Mouse (Mus musculus): ENCODE measurements around the gene Tshz2. TPM values are rescaled to one million over a fixed set of nuclear protein-coding genes. Genes with fewer than 3 reads are reported as not detected.

Tshz2 gene
- polyA plus RNA-seq, 1 experiment: 16.1 TPM

- TF ChIP-seq POLR2A (IDR thresholded peaks at IDR 0.05; ENCODE audit: borderline replicate concordance, insufficient read depth, low read length): no peak
- no peak for TF ChIP-seq CTCF (IDR thresholded peaks at IDR 0.05; ENCODE audit: borderline replicate concordance, insufficient read depth, low read depth, low read length)
- Histone ChIP-seq H3K27ac (ENCODE audit: insufficient read depth, low read length) (no peak overlapping the region), H3K4me3 (replicated peaks; ENCODE audit: insufficient read depth, low read depth, low read length) (no peak overlapping the region), H3K4me1 (ENCODE audit: control insufficient read depth, insufficient read depth, low read length) (no peaks in the 10 kb centered on the region), H3K27me3 (ENCODE audit: control insufficient read depth, insufficient read depth, low read length) (no peaks in the 10 kb centered on the region)
- WGBS: 56% methylated on average over 6 of the region's 6 CpGs
- DNase-seq: no peak
Observed at GRCm38 (mm10) chr2:169862701-169863100, 229.9 kb downstream of the Tshz2 start.

- Histone ChIP-seq H3K27me3 (ENCODE audit: control insufficient read depth, insufficient read depth, low read length) (no peaks in the 10 kb centered on the region), H3K4me1 (ENCODE audit: control insufficient read depth, insufficient read depth, low read length) (no peaks in the 10 kb centered on the region), H3K27ac (ENCODE audit: insufficient read depth, low read length) (no peak overlapping the region), H3K4me3 (replicated peaks; ENCODE audit: insufficient read depth, low read depth, low read length) (no peak overlapping the region)
- 94% methylated on average over 7 of the region's 7 CpGs for WGBS
- TF ChIP-seq POLR2A (IDR thresholded peaks at IDR 0.05; ENCODE audit: borderline replicate concordance, insufficient read depth, low read length) (no peak), CTCF (IDR thresholded peaks at IDR 0.05; ENCODE audit: borderline replicate concordance, insufficient read depth, low read depth, low read length) (no peak)
- no peak for DNase-seq
Observed at GRCm38 (mm10) chr2:169869468-169869867, 236.7 kb downstream of the Tshz2 start.

GRCm38 (mm10) chr2:169870503-169870902 is 237.7 kb downstream of the Tshz2 start:
- TF ChIP-seq CTCF (IDR thresholded peaks at IDR 0.05; ENCODE audit: borderline replicate concordance, insufficient read depth, low read depth, low read length) (no peak), POLR2A (IDR thresholded peaks at IDR 0.05; ENCODE audit: borderline replicate concordance, insufficient read depth, low read length) (no peak)
- Histone ChIP-seq H3K4me3 (replicated peaks; ENCODE audit: insufficient read depth, low read depth, low read length) (no peak overlapping the region), H3K27ac (ENCODE audit: insufficient read depth, low read length) (no peak overlapping the region), H3K4me1 (ENCODE audit: control insufficient read depth, insufficient read depth, low read length) (no peaks in the 10 kb centered on the region), H3K27me3 (ENCODE audit: control insufficient read depth, insufficient read depth, low read length) (no peaks in the 10 kb centered on the region)
- 53% methylated on average over 5 of the region's 5 CpGs for WGBS
- DNase-seq: no peak

GRCm38 (mm10) chr2:169871436-169872060 is 238.7 kb downstream of the Tshz2 start:
- Histone ChIP-seq H3K27me3 (ENCODE audit: control insufficient read depth, insufficient read depth, low read length) (no peaks in the 10 kb centered on the region), H3K27ac (ENCODE audit: insufficient read depth, low read length) (no peak overlapping the region), H3K4me3 (replicated peaks; ENCODE audit: insufficient read depth, low read depth, low read length) (no peak overlapping the region), H3K4me1 (ENCODE audit: control insufficient read depth, insufficient read depth, low read length) (no peaks in the 10 kb centered on the region)
- WGBS: 90% methylated on average over 8 of the region's 8 CpGs
- DNase-seq: no peak
- TF ChIP-seq CTCF (IDR thresholded peaks at IDR 0.05; ENCODE audit: borderline replicate concordance, insufficient read depth, low read depth, low read length) (no peak), POLR2A (IDR thresholded peaks at IDR 0.05; ENCODE audit: borderline replicate concordance, insufficient read depth, low read length) (no peak)

- Histone ChIP-seq H3K4me3 (replicated peaks; ENCODE audit: insufficient read depth, low read depth, low read length) (no peak overlapping the region), H3K27me3 (ENCODE audit: control insufficient read depth, insufficient read depth, low read length) (no peaks in the 10 kb centered on the region), H3K4me1 (ENCODE audit: control insufficient read depth, insufficient read depth, low read length) (no peaks in the 10 kb centered on the region), H3K27ac (ENCODE audit: insufficient read depth, low read length) (no peak overlapping the region)
- 23% methylated on average over 16 of the region's 16 CpGs for WGBS
- DNase-seq: no peak
- TF ChIP-seq CTCF (IDR thresholded peaks at IDR 0.05; ENCODE audit: borderline replicate concordance, insufficient read depth, low read depth, low read length) (no peak), POLR2A (IDR thresholded peaks at IDR 0.05; ENCODE audit: borderline replicate concordance, insufficient read depth, low read length) (no peak)
Observed at GRCm38 (mm10) chr2:169873442-169873841, 240.6 kb downstream of the Tshz2 start.

- H3K4me3 ChIP-seq (replicated peaks; ENCODE audit: insufficient read depth, low read depth, low read length): no peak overlapping the region
- no peak overlapping the region for H3K27ac ChIP-seq (ENCODE audit: insufficient read depth, low read length)
- H3K27me3 ChIP-seq (ENCODE audit: control insufficient read depth, insufficient read depth, low read length): no peaks in the 10 kb centered on the region
- no peak for DNase-seq
- H3K4me1 ChIP-seq (ENCODE audit: control insufficient read depth, insufficient read depth, low read length): no peaks in the 10 kb centered on the region
- 79% methylated on average over 9 of the region's 9 CpGs for WGBS
- TF ChIP-seq CTCF (IDR thresholded peaks at IDR 0.05; ENCODE audit: borderline replicate concordance, insufficient read depth, low read depth, low read length) (no peak), POLR2A (IDR thresholded peaks at IDR 0.05; ENCODE audit: borderline replicate concordance, insufficient read depth, low read length) (no peak)
Observed at GRCm38 (mm10) chr2:169887921-169888320, 255.1 kb downstream of the Tshz2 start.

- TF ChIP-seq CTCF (IDR thresholded peaks at IDR 0.05; ENCODE audit: borderline replicate concordance, insufficient read depth, low read depth, low read length) (no peak), POLR2A (IDR thresholded peaks at IDR 0.05; ENCODE audit: borderline replicate concordance, insufficient read depth, low read length) (no peak)
- Histone ChIP-seq H3K27me3 (ENCODE audit: control insufficient read depth, insufficient read depth, low read length) (no peaks in the 10 kb centered on the region), H3K4me1 (ENCODE audit: control insufficient read depth, insufficient read depth, low read length) (no peaks in the 10 kb centered on the region), H3K27ac (ENCODE audit: insufficient read depth, low read length) (no peak overlapping the region), H3K4me3 (replicated peaks; ENCODE audit: insufficient read depth, low read depth, low read length) (no peak overlapping the region)
- no peak for DNase-seq
- 30% methylated on average over 14 of the region's 14 CpGs for WGBS
Observed at GRCm38 (mm10) chr2:169892441-169893038, 259.7 kb downstream of the Tshz2 start.

- H3K4me3 ChIP-seq (replicated peaks; ENCODE audit: insufficient read depth, low read depth, low read length): no peak overlapping the region
- WGBS: 36% methylated on average over 7 of the region's 7 CpGs
- TF ChIP-seq POLR2A (IDR thresholded peaks at IDR 0.05; ENCODE audit: borderline replicate concordance, insufficient read depth, low read length) (no peak), CTCF (IDR thresholded peaks at IDR 0.05; ENCODE audit: borderline replicate concordance, insufficient read depth, low read depth, low read length) (no peak)
- H3K27ac ChIP-seq (ENCODE audit: insufficient read depth, low read length): no peak overlapping the region
- H3K27me3 ChIP-seq (ENCODE audit: control insufficient read depth, insufficient read depth, low read length): no peaks in the 10 kb centered on the region
- DNase-seq: no peak
- no peaks in the 10 kb centered on the region for H3K4me1 ChIP-seq (ENCODE audit: control insufficient read depth, insufficient read depth, low read length)
Observed at GRCm38 (mm10) chr2:169902896-169903295, 270.1 kb downstream of the Tshz2 start.
